Mouse (Mus musculus): ENCODE measurements around the gene Lgi4.

Lgi4 gene

GRCm38 (mm10) chr7:31105061-31105768 lies 46.1 kb downstream of the Lgi4 start:
- no peak for DNase-seq (ENCODE audit: low read depth, low spot score)

DNA sequence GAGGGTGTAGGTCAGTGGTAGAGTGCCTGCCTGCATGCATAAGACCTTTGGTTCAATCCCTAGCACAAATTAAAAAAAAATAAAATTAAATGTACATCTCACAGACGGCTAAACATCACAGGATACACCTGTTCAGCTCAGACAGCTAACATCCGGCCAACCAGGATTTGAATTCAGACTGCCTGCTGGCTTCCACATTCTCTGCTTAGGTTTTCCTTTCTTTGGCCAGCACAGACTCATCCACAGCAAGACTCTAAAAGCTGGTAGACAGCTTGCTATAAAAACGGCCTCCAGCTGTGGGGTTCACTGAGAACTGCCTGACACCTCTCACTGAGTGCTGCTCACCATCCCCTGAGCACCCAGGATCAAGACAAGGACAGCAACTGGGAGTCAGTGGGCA lies 47.0 kb downstream of the Lgi4 start:
- no peak for DNase-seq (ENCODE audit: low read depth, low spot score)

GRCm38 (mm10) chr7:31107781-31108180 lies 48.6 kb downstream of the Lgi4 start:
- no peak for DNase-seq (ENCODE audit: low read depth, low spot score)

- no peak for DNase-seq (ENCODE audit: low read depth, low spot score)
Measured at GRCm38 (mm10) chr7:31109091-31109490, 49.9 kb downstream of the Lgi4 start.

- no peak for DNase-seq (ENCODE audit: low read depth, low spot score)
Measured at GRCm38 (mm10) chr7:31109796-31110195, 50.7 kb downstream of the Lgi4 start.

DNA sequence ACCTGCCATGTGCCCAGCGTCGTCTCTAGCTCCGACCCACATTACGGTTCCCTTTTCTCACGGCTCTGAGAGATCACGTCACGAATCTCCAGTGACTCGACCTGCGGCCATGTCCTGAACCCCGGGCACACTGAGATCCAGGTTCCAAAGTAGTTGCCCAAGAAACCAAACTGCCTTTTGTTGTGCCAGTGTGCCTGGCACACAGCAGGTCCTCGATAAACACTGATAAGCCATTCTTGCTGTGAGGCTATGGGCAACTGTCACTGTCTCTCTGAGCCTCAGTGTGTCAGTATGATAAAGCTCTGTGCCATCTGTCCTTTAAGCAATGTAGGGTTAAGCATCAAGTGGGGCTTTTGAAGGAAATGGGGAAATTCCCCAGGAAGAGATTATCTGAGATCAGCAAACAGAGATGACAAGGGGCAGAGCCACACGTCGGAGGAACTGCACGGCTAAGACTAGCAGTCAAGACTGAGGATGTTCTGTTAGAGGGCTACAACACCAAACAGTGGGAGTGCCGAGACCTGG lies 51.8 kb downstream of the Lgi4 start:
- no peak for DNase-seq (ENCODE audit: low read depth, low spot score)

DNA sequence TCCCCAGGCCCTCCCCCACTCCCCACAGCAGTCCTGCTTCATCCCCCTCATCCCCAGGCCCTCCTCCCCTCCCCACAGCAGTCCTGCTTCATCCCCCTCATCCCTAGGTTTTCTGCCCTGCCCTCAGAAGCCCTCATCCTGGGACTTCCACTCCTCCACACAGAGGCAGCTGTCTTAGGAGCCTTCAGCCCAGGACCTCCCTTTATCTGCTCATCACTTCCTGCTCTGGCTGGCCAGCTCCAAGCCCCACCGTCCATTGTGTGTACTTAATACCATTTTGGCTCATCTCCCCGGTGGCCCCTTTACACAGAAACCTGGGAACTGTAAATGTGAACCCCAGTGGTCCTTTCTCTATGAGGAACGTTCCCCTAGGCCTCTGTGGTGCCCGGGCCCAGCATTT lies 52.9 kb downstream of the Lgi4 start:
- DNase-seq (ENCODE audit: low read depth, low spot score) = no peak

DNA sequence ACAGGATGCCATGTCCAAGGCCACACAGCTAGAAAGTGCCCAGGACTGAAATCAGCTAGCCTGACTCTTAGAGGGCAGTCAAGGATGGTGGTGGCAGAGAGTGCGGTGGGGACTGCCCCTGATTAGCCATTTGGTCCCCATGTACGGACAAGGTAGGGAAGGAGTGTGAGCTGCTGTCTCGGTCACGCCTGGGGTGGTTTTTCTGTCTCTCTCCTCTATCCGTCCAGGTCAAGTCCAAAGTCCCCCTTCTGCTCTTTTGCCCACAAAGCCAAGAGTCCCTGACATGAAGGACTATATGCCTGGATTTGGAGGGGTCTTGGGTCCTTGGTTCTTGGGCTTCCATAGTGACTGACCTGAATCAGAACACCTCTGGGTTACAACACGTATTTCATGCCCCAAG lies 54.7 kb downstream of the Lgi4 start:
- no peak for DNase-seq (ENCODE audit: low read depth, low spot score)

DNA sequence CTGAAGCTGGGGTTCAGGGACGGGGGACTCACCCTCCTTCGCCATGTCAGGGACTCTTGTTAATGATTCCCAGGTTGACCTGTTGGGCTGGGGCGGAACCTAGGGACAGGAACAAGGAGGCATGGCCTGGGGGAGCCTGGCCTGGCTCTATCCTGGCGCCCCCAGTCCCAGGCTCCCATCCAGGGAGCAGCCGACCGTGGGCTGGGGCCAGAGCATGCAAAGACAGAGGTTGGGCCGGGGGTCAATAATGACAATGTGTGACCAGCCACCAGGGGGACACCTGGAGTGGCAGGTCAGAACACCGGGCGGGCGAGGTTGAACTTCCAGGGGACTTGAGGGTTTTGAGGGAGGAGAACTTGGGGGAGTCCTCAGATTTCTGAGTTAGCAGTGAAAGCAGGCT lies 55.5 kb downstream of the Lgi4 start:
- DNase-seq (ENCODE audit: low read depth, low spot score) = no peak

- DNase-seq (ENCODE audit: low read depth, low spot score) = no peak
Measured at GRCm38 (mm10) chr7:31115182-31115581, 56.0 kb downstream of the Lgi4 start, which contains the start of gene Hpn. TSS of gene Hpn (minus strand) at chr7:31115290.

- no peak for DNase-seq (ENCODE audit: low read depth, low spot score)
Measured at GRCm38 (mm10) chr7:31115587-31116043, 56.5 kb downstream of the Lgi4 start.

DNA sequence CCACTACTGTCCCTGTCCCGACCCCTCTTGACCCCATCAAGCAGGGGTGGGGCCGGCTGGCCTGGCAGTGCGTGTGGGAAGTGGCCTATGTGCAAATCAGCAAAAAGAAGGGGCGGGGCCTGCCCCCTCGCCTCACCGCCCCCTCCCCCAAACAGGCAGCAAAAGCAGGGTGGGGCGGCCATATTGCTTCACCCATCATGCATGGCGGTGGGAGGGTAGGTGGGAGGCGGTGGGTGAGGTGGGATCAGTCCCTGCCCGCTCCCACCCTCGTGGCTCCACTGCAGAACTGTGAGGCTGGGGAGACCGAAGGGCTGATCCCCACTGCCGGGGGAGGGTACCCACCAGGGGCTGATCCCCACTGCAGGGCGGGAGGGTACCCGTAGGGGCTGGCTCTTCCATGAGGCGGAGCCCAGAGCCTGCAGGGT lies 57.6 kb downstream of the Lgi4 start:
- DNase-seq (ENCODE audit: low read depth, low spot score) = no peak

- DNase-seq (ENCODE audit: low read depth, low spot score) = no peak
Measured at GRCm38 (mm10) chr7:31117465-31117864, 58.3 kb downstream of the Lgi4 start.

DNA sequence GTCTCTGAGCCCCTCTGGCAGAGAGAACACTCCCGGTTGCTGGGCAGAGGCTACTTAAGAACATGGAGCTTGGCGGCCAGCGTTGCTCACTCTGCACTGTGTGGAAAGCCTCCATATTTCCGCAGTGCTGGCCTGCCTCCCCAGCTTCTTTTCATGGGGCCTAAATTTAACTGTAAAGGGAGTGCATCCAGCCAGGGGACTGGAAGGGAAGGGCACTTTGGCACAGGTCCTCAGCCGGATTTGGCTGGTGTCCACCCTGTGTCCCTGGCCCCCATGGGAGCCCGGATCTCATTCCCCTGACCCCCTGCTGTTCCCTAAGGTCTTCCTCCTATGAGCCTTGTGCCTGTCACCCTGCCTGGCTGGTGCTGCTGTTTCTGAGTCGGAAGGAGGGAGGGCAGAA lies 59.3 kb downstream of the Lgi4 start:
- DNase-seq (ENCODE audit: low read depth, low spot score) = no peak

DNA sequence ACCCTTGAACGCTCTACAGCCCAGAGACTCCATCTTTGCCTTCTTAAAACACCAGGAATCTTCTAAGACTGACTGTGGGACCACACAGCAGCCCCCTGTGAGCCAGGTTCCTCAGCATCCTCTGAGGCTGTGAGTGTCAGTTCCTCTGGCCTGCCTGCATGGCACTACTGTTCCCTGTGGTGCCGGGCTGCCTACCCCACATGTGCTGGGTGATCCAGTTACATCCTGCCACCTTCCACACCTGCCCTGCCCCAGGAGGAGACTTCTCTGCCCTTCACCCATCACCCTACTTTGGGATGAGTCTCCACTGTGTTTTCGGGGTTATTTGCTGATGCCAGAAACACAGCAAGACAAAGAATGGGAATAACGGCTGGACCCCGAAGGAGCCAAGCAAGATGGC lies 60.4 kb downstream of the Lgi4 start:
- no peak for DNase-seq (ENCODE audit: low read depth, low spot score)
